Mouse (Mus musculus) adrenal gland, postnatal 0 days (tissue): ENCODE data around the gene 1810049J17Rik. TPM values are rescaled to one million over a fixed set of nuclear protein-coding genes. Genes with fewer than 3 reads are reported as not detected.

Source experiments
- polyA plus RNA-seq: library from polyadenylated mRNA; unstranded; fragments of >200 nt; fragmentation: Nextera tagmentation; extraction: Ambion mirVana; gene quantifications from 2 replicates; pipeline ENCODE4 v1.2.1, GENCODE M21; 2015

The 1810049J17Rik gene
- polyA plus RNA-seq = 0.76 and 2.6 TPM in 2 replicates

GRCm38 (mm10) chr15:12321788-12322621 is at the start of gene 1810049J17Rik:
Gene 1810049J17Rik (minus strand): TSS chr15:12321899.

GRCm38 (mm10) chr15:12321091-12321787 is 460 bp downstream of the 1810049J17Rik start, which contains the start of gene Golph3:
Gene Golph3 (plus strand): TSS chr15:12321450.

Other genes with a start within 250 kb of the 1810049J17Rik start
- 98.5 and 118 TPM in 2 replicates for gene Zfr, start 204.1 kb downstream of the 1810049J17Rik start, polyA plus RNA-seq
- gene Mtmr12, start 116.9 kb downstream of the 1810049J17Rik start, polyA plus RNA-seq = 7.2 and 8.5 TPM in 2 replicates
- gene Golph3, start 449 bp downstream of the 1810049J17Rik start, polyA plus RNA-seq = 55.2 and 85.4 TPM in 2 replicates